Mouse (Mus musculus) midbrain, postnatal 0 days (tissue): ENCODE results near the gene Synrg. TPM values are rescaled to one million over a fixed set of nuclear protein-coding genes. Genes with fewer than 3 reads are reported as not detected.

Source experiments
- ATAC-seq: fragments of 200-750 bp; cut with Nextera tagmentation; 2 replicates; pipeline ENCODE4 v1.8.0; 2017; ENCODE audit warnings: moderate number of reproducible peaks, mild to moderate bottlenecking, moderate TSS enrichment, moderate library complexity; ENCODE audit not compliant: low FRiP score
- DNase-seq: peaks from one replicate; pipeline ENCODE4 v3.0.0-alpha.2; 2015; ENCODE audit warnings: low spot score
- H3K27ac ChIP-seq: fragments of 300-500 bp; sonication (generic); 2 replicates; pipeline ENCODE4 v1.5.1; 2014; ENCODE audit warnings: low read depth, mild to moderate bottlenecking, low read length, mixed read lengths
- H3K27me3 ChIP-seq: fragments of 300-500 bp; sonication (generic); 2 replicates; pipeline ENCODE4 v1.6.1; 2014; ENCODE audit warnings: low read length, control low read depth, mixed read lengths; ENCODE audit not compliant: insufficient read depth
- H3K36me3 ChIP-seq: fragments of 300-500 bp; sonication (generic); 2 replicates; pipeline ENCODE4 v1.6.1; 2014; ENCODE audit warnings: low read length, control low read depth, mixed read lengths; ENCODE audit not compliant: insufficient read depth
- H3K4me1 ChIP-seq: fragments of 300-500 bp; sonication (generic); 2 replicates; pipeline ENCODE4 v1.6.1; 2014; ENCODE audit warnings: mild to moderate bottlenecking, control low read depth, antibody characterized with exemption, low read length, mixed read lengths; ENCODE audit not compliant: insufficient read depth
- H3K4me2 ChIP-seq: fragments of 300-500 bp; sonication (generic); 2 replicates; pipeline ENCODE4 v1.6.1; 2014; ENCODE audit warnings: low read depth, mild to moderate bottlenecking, low read length, mixed read lengths; ENCODE audit not compliant: poor library complexity, severe bottlenecking
- H3K4me3 ChIP-seq: fragments of 300-500 bp; sonication (generic); 2 replicates; pipeline ENCODE4 v1.5.1; 2014; ENCODE audit warnings: low read depth, mild to moderate bottlenecking, low read length, moderate library complexity
- H3K9ac ChIP-seq: fragments of 300-500 bp; sonication (generic); replicated peaks from 2 replicates; pipeline ENCODE4 v1.6.1; 2014; ENCODE audit warnings: mild to moderate bottlenecking, low read length, moderate library complexity, mixed read lengths; ENCODE audit not compliant: poor library complexity, severe bottlenecking
- H3K9me3 ChIP-seq: fragments of 300-500 bp; sonication (generic); 2 replicates; pipeline ENCODE4 v1.6.1; 2016; ENCODE audit warnings: low read length, control low read depth
- CTCF ChIP-seq: IDR thresholded peaks from 2 replicates; pipeline ENCODE4 v1.5.1; 2016; ENCODE audit warnings: antibody characterized with exemption, mild to moderate bottlenecking
- WGBS: fragments of 180-500 bp; shearing (Covaris S2); extraction: QIAGEN DNeasy Blood & Tissue Kit; methylation state at CpG from one replicate; pipeline ENCODE4 v1.1.7; 2014; 5-methylcytosine and 5-hydroxymethylcytosine counted together
- polyA plus RNA-seq: library from polyadenylated mRNA; unstranded; fragments of >200 nt; fragmentation: Nextera tagmentation; extraction: Ambion mirVana; gene quantifications from 2 replicates; pipeline ENCODE4 v1.2.1, GENCODE M21; 2015
- total RNA-seq: library from RNA; depleted of rRNA; stranded (reverse); fragments of >200 nt; gene quantifications from 2 replicates; pipeline ENCODE4 v1.2.3, GENCODE M21; 2014

The Synrg gene
- total and polyA plus RNA-seq, 2 experiments from 2014 or later: 17.1 to 43.1 TPM

GRCm38 (mm10) chr11:84062805-84063204, 98.6 kb downstream of the Synrg start:
- DNase-seq (no peak), ATAC-seq (no peak)
- H3K4me1 ChIP-seq: no peaks in the 10 kb centered on the region
- peaks cover 3% of the 10 kb centered on the region; the same call in 1 of the 2 replicates for H3K27me3 ChIP-seq
- no peaks in the 10 kb centered on the region for H3K9me3 ChIP-seq
- no peak overlapping the region for H3K27ac ChIP-seq
- H3K4me2 ChIP-seq: no peak overlapping the region
- TF ChIP-seq CTCF: no peak
- 57% methylated on average over 2 of the region's 2 CpGs for WGBS
- H3K36me3 ChIP-seq: no peaks in the 10 kb centered on the region
- H3K9ac ChIP-seq: no peak overlapping the region
- H3K4me3 ChIP-seq: no peak overlapping the region

- Histone ChIP-seq H3K27me3 (peaks cover 6% of the 10 kb centered on the region; the same call in 1 of the 2 replicates), H3K27ac (no peak overlapping the region), H3K4me2 (no peak overlapping the region), H3K9me3 (no peaks in the 10 kb centered on the region), H3K9ac (no peak overlapping the region), H3K36me3 (no peaks in the 10 kb centered on the region), H3K4me3 (no peak overlapping the region), H3K4me1 (no peaks in the 10 kb centered on the region)
- TF ChIP-seq CTCF: no peak
- ATAC-seq: no peak
- DNase-seq: no peak
- WGBS: 90% methylated on average over 3 of the region's 3 CpGs
Observed at GRCm38 (mm10) chr11:84063631-84064209, 99.5 kb downstream of the Synrg start.

GRCm38 (mm10) chr11:84066071-84066481, 101.8 kb downstream of the Synrg start:
- Histone ChIP-seq H3K4me2 (peak overlapping the region; percentile 16; the same call in 1 of the 2 replicates), H3K4me3 (peak overlapping the region; percentile 0; the same call in 1 of the 2 replicates), H3K27ac (no peak overlapping the region), H3K36me3 (no peaks in the 10 kb centered on the region), H3K27me3 (peaks cover 8% of the 10 kb centered on the region; the same call in 1 of the 2 replicates), H3K9me3 (no peaks in the 10 kb centered on the region), H3K9ac (no peak overlapping the region), H3K4me1 (no peaks in the 10 kb centered on the region)
- WGBS: 7% methylated on average over 11 of the region's 11 CpGs
- peak; percentile 76 for TF ChIP-seq CTCF
- ATAC-seq (no peak), DNase-seq (peak; percentile 62)

GRCm38 (mm10) chr11:84066927-84067645, 102.9 kb downstream of the Synrg start:
- no peaks in the 10 kb centered on the region for H3K36me3 ChIP-seq
- H3K9ac ChIP-seq: no peak overlapping the region
- H3K4me3 ChIP-seq: peak overlapping the region; percentile 65
- DNase-seq (no peak), ATAC-seq (no peak)
- no peak for TF ChIP-seq CTCF
- H3K4me1 ChIP-seq: no peaks in the 10 kb centered on the region
- no peaks in the 10 kb centered on the region for H3K9me3 ChIP-seq
- peaks cover 8% of the 10 kb centered on the region; the same call in 1 of the 2 replicates for H3K27me3 ChIP-seq
- H3K27ac ChIP-seq: no peak overlapping the region
- peak overlapping the region; percentile 94 for H3K4me2 ChIP-seq
- 7% methylated on average over 18 of the region's 18 CpGs for WGBS

GRCm38 (mm10) chr11:84067720-84068190, 103.5 kb downstream of the Synrg start:
- no peaks in the 10 kb centered on the region for H3K9me3 ChIP-seq
- H3K27me3 ChIP-seq: peaks cover 8% of the 10 kb centered on the region; the same call in 1 of the 2 replicates
- no peaks in the 10 kb centered on the region for H3K36me3 ChIP-seq
- peak; percentile 28 for DNase-seq
- WGBS: under 1% methylated on average over 21 of the region's 21 CpGs
- peak overlapping the region; percentile 47 for H3K9ac ChIP-seq
- ATAC-seq: no peak
- H3K27ac ChIP-seq: no peak overlapping the region
- no peak for TF ChIP-seq CTCF
- peak overlapping the region; percentile 65 for H3K4me3 ChIP-seq
- H3K4me1 ChIP-seq: no peaks in the 10 kb centered on the region
- H3K4me2 ChIP-seq: peak overlapping the region; percentile 94
